Mouse (Mus musculus) small intestine, adult 2 months (tissue): ENCODE results near the gene Bicral.

ENCODE experiments used
- CTCF ChIP-seq: fragments of 200-500 bp; IDR thresholded peaks from 2 replicates; pipeline ENCODE4 v1.5.1; 2012; ENCODE audit warnings: low read depth, mild to moderate bottlenecking, control low read depth, inconsistent platforms, low read length, moderate library complexity, mixed read lengths; ENCODE audit not compliant: insufficient replicate concordance, insufficient read length; ENCODE audit errors: extremely low read depth
- POLR2A ChIP-seq: fragments of 200-500 bp; IDR thresholded peaks from 2 replicates; pipeline ENCODE4 v1.6.1; 2012; ENCODE audit warnings: low read depth, mild to moderate bottlenecking, control low read depth, inconsistent platforms, low read length, moderate library complexity

DNA sequence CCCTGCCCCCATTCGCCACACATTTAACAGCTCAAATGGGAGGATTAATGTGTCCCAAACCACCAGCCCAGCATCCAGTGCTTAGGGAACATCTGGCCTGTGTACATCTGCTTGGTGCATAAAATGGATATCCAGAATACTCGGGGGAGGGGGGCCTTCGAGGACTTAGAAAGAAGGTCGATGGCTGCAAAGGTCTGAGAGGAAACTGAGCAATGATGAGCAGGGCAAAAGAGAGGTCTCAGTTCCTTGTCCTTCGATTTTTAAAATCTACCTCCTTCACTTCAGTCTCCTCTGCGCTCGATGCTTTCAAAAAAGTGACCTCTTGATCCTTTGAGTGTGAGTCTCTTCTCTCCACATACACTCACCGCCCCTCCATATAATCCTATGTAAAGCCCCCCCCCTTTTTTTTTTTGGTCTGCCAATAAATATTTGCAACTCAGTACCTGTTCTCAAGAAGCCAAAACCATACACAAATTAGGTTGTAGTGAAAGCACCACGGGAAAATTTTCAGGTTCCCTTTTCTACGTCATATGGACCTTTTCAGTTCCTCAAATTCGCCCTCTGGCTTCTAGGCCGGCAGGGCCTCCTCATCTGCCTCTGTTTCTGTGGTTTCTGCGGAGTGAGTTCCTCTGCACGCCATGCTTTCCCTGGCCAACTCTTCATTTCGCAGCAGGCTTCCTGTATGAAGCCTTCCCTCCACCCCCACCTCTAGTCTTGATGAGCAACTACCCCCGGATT is 107.1 kb downstream of the Bicral start:
- TF ChIP-seq CTCF = no peak
- no peak for TF ChIP-seq POLR2A
